Mouse (Mus musculus) gastrocnemius, postnatal 10 days (tissue): Measurements from ENCODE around the gene Zdhhc15. TPM values are rescaled to one million over a fixed set of nuclear protein-coding genes. Genes with fewer than 3 reads are reported as not detected.

Experiments
- total RNA-seq, 2 experiments: library from RNA; stranded (reverse); gene quantifications; 2 replicates each; pipeline ENCODE4 v1.2.3; 2021

Zdhhc15 gene
- total RNA-seq, 2 experiments from 2014 or later = 2.0 to 3.1 TPM

Other genes starting within 250 kb of the Zdhhc15 start
- gene Uprt, start 188.2 kb downstream of the Zdhhc15 start, total RNA-seq = 10 to 100 TPM; 13.6 to 13.7 TPM
- under 1 TPM; 0.19 to 0.36 TPM for gene Magee2, start 186.2 kb upstream of the Zdhhc15 start, total RNA-seq